Mouse (Mus musculus): ENCODE measurements at regions not wholly inside any gene's neighbourhood (a gene's known extent, or its start where the extent isn't known, plus 50 kb on each side); places are given as distances from the start of the nearest gene placed in this dataset.

DNA sequence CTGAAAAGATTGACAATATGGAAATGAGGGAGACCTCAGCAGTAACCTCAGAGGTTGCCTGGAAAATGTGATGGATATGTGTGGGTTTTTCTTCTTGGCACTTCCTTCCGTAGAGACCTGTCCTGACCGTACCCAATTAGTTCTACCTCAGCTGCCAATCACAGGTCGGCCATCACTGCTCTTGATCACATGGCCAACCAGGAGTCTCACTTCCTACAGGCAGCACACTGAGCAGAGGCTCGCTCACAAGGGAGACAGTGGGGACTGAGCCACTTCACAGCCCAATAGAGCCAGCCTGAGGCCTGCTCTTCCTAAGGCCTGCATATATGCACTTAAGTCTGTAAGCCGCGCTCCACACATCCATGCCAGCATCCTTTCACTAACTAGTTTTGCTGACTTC is 82.1 kb upstream of the Mpp6 start:
- H3K9me3 ChIP-seq (replicated peaks; ENCODE audit: low read length) = no peaks in the 10 kb centered on the region
- no peak overlapping the region for H3K9ac ChIP-seq (ENCODE audit: low read depth, low read length)
- H3K4me2 ChIP-seq (ENCODE audit: low read length) = no peak overlapping the region
- H3K27ac ChIP-seq = no peak overlapping the region
- no peak for TF ChIP-seq CTCF (IDR thresholded peaks at IDR 0.05; ENCODE audit: low read depth)
- no peak for ATAC-seq (replicated peaks; ENCODE audit: low FRiP score, low read depth)
- no peaks in the 10 kb centered on the region for H3K36me3 ChIP-seq (ENCODE audit: insufficient read depth, low read length)
- DNase-seq (ENCODE audit: low spot score) = no peak
- H3K4me3 ChIP-seq (replicated peaks; ENCODE audit: low read depth, low read length) = no peak overlapping the region
- WGBS = 84% methylated on average over 6 of the region's 6 CpGs
- no peaks in the 10 kb centered on the region for H3K4me1 ChIP-seq (replicated peaks; ENCODE audit: insufficient read depth, low read length)
- H3K27me3 ChIP-seq (ENCODE audit: insufficient read depth, low read length) = no peaks in the 10 kb centered on the region

- Histone ChIP-seq H3K4me2 (ENCODE audit: low read length) (no peak overlapping the region), H3K36me3 (ENCODE audit: insufficient read depth, low read length) (no peaks in the 10 kb centered on the region), H3K4me3 (replicated peaks; ENCODE audit: low read depth, low read length) (no peak overlapping the region), H3K4me1 (replicated peaks; ENCODE audit: insufficient read depth, low read length) (no peaks in the 10 kb centered on the region; the same call in 1 of the 2 replicates), H3K9ac (ENCODE audit: low read depth, low read length) (no peak overlapping the region), H3K9me3 (replicated peaks; ENCODE audit: low read length) (no peaks in the 10 kb centered on the region), H3K27ac (no peak overlapping the region), H3K27me3 (ENCODE audit: insufficient read depth, low read length) (no peaks in the 10 kb centered on the region)
- no peak for TF ChIP-seq CTCF (IDR thresholded peaks at IDR 0.05; ENCODE audit: low read depth)
- WGBS = 56% methylated on average over 10 of the region's 10 CpGs
- ATAC-seq (replicated peaks; ENCODE audit: low FRiP score, low read depth) (no peak), DNase-seq (ENCODE audit: low spot score) (no peak)
Measured at GRCm38 (mm10) chr6:50029895-50030515, 80.0 kb upstream of the Mpp6 start.

- no peak overlapping the region for H3K9ac ChIP-seq (ENCODE audit: low read depth, low read length)
- no peak for TF ChIP-seq CTCF (IDR thresholded peaks at IDR 0.05; ENCODE audit: low read depth)
- H3K27ac ChIP-seq = no peak overlapping the region
- no peak overlapping the region for H3K4me3 ChIP-seq (replicated peaks; ENCODE audit: low read depth, low read length)
- H3K4me2 ChIP-seq (ENCODE audit: low read length) = no peak overlapping the region
- H3K9me3 ChIP-seq (replicated peaks; ENCODE audit: low read length) = no peaks in the 10 kb centered on the region
- H3K27me3 ChIP-seq (ENCODE audit: insufficient read depth, low read length) = no peaks in the 10 kb centered on the region
- no peaks in the 10 kb centered on the region for H3K36me3 ChIP-seq (ENCODE audit: insufficient read depth, low read length)
- no peak for ATAC-seq (replicated peaks; ENCODE audit: low FRiP score, low read depth)
- no peaks in the 10 kb centered on the region; the same call in 1 of the 2 replicates for H3K4me1 ChIP-seq (replicated peaks; ENCODE audit: insufficient read depth, low read length)
- WGBS = 81% methylated on average over 5 of the region's 5 CpGs
- no peak for DNase-seq (ENCODE audit: low spot score)
Measured at GRCm38 (mm10) chr6:50031356-50031755, 78.7 kb upstream of the Mpp6 start.

DNA sequence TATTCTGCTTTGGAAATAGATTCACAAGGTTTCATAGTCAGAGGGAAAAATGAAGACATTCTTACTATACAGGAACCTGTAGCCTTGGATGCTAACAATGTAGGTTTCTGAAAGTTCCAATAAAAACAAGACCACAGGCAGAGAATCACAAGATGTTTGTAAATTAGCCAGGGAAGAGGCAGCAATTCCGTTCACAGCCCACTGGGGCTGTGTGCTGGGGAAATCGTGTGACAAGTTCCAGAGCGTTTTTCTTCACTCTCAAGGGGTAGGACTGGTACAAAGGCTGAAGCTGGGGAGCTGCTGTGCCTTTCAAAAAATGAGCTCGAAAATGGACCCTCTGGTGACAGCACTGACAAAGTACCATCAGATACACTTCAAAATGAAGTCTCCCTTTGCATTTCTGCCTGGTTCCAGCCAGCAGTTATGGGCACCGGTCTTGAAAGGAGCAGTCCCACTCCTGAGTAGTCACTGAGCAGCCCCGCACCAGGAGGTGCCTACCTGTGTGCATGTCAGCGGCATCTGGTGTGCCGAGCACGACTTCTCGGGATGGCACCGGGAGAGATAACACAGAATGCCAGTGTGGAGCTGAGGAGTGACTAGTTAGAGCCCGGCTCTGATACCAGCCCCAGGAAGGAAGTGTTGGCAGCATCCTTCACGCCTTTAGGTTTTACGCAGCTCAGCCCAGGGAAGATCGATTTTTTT is 77.0 kb upstream of the Mpp6 start:
- no peak for TF ChIP-seq CTCF (IDR thresholded peaks at IDR 0.05; ENCODE audit: low read depth)
- Histone ChIP-seq H3K36me3 (ENCODE audit: insufficient read depth, low read length) (no peaks in the 10 kb centered on the region), H3K9ac (ENCODE audit: low read depth, low read length) (no peak overlapping the region), H3K9me3 (replicated peaks; ENCODE audit: low read length) (no peaks in the 10 kb centered on the region), H3K4me1 (replicated peaks; ENCODE audit: insufficient read depth, low read length) (no peaks in the 10 kb centered on the region; the same call in 1 of the 2 replicates), H3K27ac (no peak overlapping the region), H3K27me3 (ENCODE audit: insufficient read depth, low read length) (no peaks in the 10 kb centered on the region), H3K4me2 (ENCODE audit: low read length) (no peak overlapping the region), H3K4me3 (replicated peaks; ENCODE audit: low read depth, low read length) (no peak overlapping the region)
- ATAC-seq (replicated peaks; ENCODE audit: low FRiP score, low read depth) = no peak
- DNase-seq (ENCODE audit: low spot score) = peak; percentile 38
- 52% methylated on average over 15 of the region's 15 CpGs for WGBS

GRCm38 (mm10) chr6:50037614-50038013 is 72.4 kb upstream of the Mpp6 start:
- H3K27ac ChIP-seq = no peak overlapping the region
- WGBS = 30% methylated on average over 4 of the region's 4 CpGs
- no peaks in the 10 kb centered on the region for H3K36me3 ChIP-seq (ENCODE audit: insufficient read depth, low read length)
- no peak for TF ChIP-seq CTCF (IDR thresholded peaks at IDR 0.05; ENCODE audit: low read depth)
- H3K9ac ChIP-seq (ENCODE audit: low read depth, low read length) = no peak overlapping the region
- ATAC-seq (replicated peaks; ENCODE audit: low FRiP score, low read depth) = no peak
- peaks cover 6% of the 10 kb centered on the region; the same call in 1 of the 2 replicates for H3K4me1 ChIP-seq (replicated peaks; ENCODE audit: insufficient read depth, low read length)
- DNase-seq (ENCODE audit: low spot score) = peak; percentile 67
- H3K4me2 ChIP-seq (ENCODE audit: low read length) = peak overlapping the region; percentile 26; the same call in 1 of the 2 replicates
- no peaks in the 10 kb centered on the region for H3K9me3 ChIP-seq (replicated peaks; ENCODE audit: low read length)
- no peak overlapping the region for H3K4me3 ChIP-seq (replicated peaks; ENCODE audit: low read depth, low read length)
- no peaks in the 10 kb centered on the region for H3K27me3 ChIP-seq (ENCODE audit: insufficient read depth, low read length)

DNA sequence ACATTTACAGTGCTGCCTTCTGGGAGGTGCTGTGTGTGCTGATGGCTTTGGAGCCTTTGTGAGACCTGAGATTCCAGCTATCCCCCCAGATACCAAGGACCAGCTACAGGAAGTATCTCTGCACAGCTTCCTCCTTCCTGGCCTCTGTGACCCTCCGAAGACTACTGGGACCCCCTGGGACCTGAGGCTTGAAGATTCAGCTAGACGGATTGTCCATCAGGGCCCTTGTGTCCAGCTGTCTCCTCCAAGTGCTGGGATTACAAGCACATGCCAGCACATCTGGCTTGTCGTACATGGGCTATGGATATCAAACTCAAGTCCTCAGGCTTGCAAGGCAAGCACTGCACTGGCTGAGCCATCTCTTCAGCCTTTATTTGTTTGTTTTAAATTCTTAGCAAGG is 71.7 kb upstream of the Mpp6 start:
- TF ChIP-seq CTCF (IDR thresholded peaks at IDR 0.05; ENCODE audit: low read depth) = no peak
- H3K36me3 ChIP-seq (ENCODE audit: insufficient read depth, low read length) = no peaks in the 10 kb centered on the region
- no peak overlapping the region for H3K4me3 ChIP-seq (replicated peaks; ENCODE audit: low read depth, low read length)
- no peaks in the 10 kb centered on the region for H3K9me3 ChIP-seq (replicated peaks; ENCODE audit: low read length)
- WGBS = 49% methylated on average over 3 of the region's 3 CpGs
- H3K4me2 ChIP-seq (ENCODE audit: low read length) = no peak overlapping the region
- DNase-seq (ENCODE audit: low spot score) (no peak), ATAC-seq (replicated peaks; ENCODE audit: low FRiP score, low read depth) (no peak)
- H3K4me1 ChIP-seq (replicated peaks; ENCODE audit: insufficient read depth, low read length) = peaks cover 6% of the 10 kb centered on the region; the same call in 1 of the 2 replicates
- H3K9ac ChIP-seq (ENCODE audit: low read depth, low read length) = no peak overlapping the region
- H3K27ac ChIP-seq = no peak overlapping the region
- H3K27me3 ChIP-seq (ENCODE audit: insufficient read depth, low read length) = no peaks in the 10 kb centered on the region

Data from kidney, postnatal 0 days (tissue).